Mouse (Mus musculus) skeletal muscle tissue, adult 2 months (tissue): ENCODE measurements at regions not wholly inside any gene's neighbourhood (a gene's known extent, or its start where the extent isn't known, plus 50 kb on each side); places are given as distances from the start of the nearest gene placed in this dataset.

Source experiments
- DNase-seq: peaks from one replicate; pipeline ENCODE4 v3.0.0-alpha.2; 2012; ENCODE audit warnings: low read depth, low spot score

- DNase-seq = no peak
These were observed 832.8 kb downstream of the Ryr2 start for GRCm38 (mm10) chr13:11273896-11274295.

- peak; percentile 42 for DNase-seq
These were observed 837.9 kb downstream of the Ryr2 start for GRCm38 (mm10) chr13:11268673-11269340.

- no peak for DNase-seq
These were observed 859.2 kb downstream of the Ryr2 start for GRCm38 (mm10) chr13:11247541-11247940.

GRCm38 (mm10) chr13:11216671-11217330 lies 856.2 kb upstream of the Chrm3 start:
- no peak for DNase-seq

- no peak for DNase-seq
These were observed 849.5 kb upstream of the Chrm3 start for GRCm38 (mm10) chr13:11210109-11210508.

GRCm38 (mm10) chr13:11205216-11205786 lies 844.7 kb upstream of the Chrm3 start:
- no peak for DNase-seq

- no peak for DNase-seq
These were observed 841.3 kb upstream of the Chrm3 start for GRCm38 (mm10) chr13:11201978-11202377.

- DNase-seq = no peak
These were observed 831.8 kb upstream of the Chrm3 start for GRCm38 (mm10) chr13:11192471-11192870.

GRCm38 (mm10) chr13:11181191-11181590 lies 820.5 kb upstream of the Chrm3 start:
- DNase-seq = no peak

GRCm38 (mm10) chr13:11180356-11180755 lies 819.7 kb upstream of the Chrm3 start:
- DNase-seq = no peak

- no peak for DNase-seq
These were observed 817.9 kb upstream of the Chrm3 start for GRCm38 (mm10) chr13:11178586-11178985.

- DNase-seq = no peak
These were observed 817.2 kb upstream of the Chrm3 start for GRCm38 (mm10) chr13:11177642-11178420.

GRCm38 (mm10) chr13:11167115-11167514 lies 806.5 kb upstream of the Chrm3 start:
- DNase-seq = no peak

GRCm38 (mm10) chr13:11164130-11164529 lies 803.5 kb upstream of the Chrm3 start:
- no peak for DNase-seq

GRCm38 (mm10) chr13:11147268-11147667 lies 786.6 kb upstream of the Chrm3 start:
- no peak for DNase-seq

GRCm38 (mm10) chr13:11107693-11108092 lies 747.0 kb upstream of the Chrm3 start:
- no peak for DNase-seq

- no peak for DNase-seq
These were observed 745.8 kb upstream of the Chrm3 start for GRCm38 (mm10) chr13:11106426-11106825.

- peak; percentile 3 for DNase-seq
These were observed 744.9 kb upstream of the Chrm3 start for GRCm38 (mm10) chr13:11105571-11105970.

GRCm38 (mm10) chr13:11099586-11099950 lies 738.9 kb upstream of the Chrm3 start:
- no peak for DNase-seq

GRCm38 (mm10) chr13:11098899-11099585 lies 738.4 kb upstream of the Chrm3 start:
- DNase-seq = no peak

- DNase-seq = no peak
These were observed 732.3 kb upstream of the Chrm3 start for GRCm38 (mm10) chr13:11092911-11093310.
